Mouse (Mus musculus) intestine, embryonic 16.5 days (tissue): Measurements from ENCODE around the gene Pus3. TPM values are rescaled to one million over a fixed set of nuclear protein-coding genes. Genes with fewer than 3 reads are reported as not detected.

Source experiments
- ATAC-seq: fragments of 200-750 bp; cut with Nextera tagmentation; 2 replicates; pipeline ENCODE4 v1.8.0; 2017; ENCODE audit warnings: moderate TSS enrichment, moderate library complexity
- H3K27ac ChIP-seq: fragments of 300-500 bp; sonication (generic); 2 replicates; pipeline ENCODE4 v1.5.1; 2014; ENCODE audit warnings: mild to moderate bottlenecking, low read length
- H3K27me3 ChIP-seq: fragments of 300-500 bp; sonication (generic); replicated peaks from 2 replicates; pipeline ENCODE4 v1.6.1; 2014; ENCODE audit warnings: low read length, control low read depth, mixed read lengths; ENCODE audit not compliant: control insufficient read depth, insufficient read depth
- H3K36me3 ChIP-seq: fragments of 300-500 bp; sonication (generic); 2 replicates; pipeline ENCODE4 v1.6.1; 2014; ENCODE audit warnings: low read length, control low read depth; ENCODE audit not compliant: control insufficient read depth, insufficient read depth
- H3K4me1 ChIP-seq: fragments of 300-500 bp; sonication (generic); 2 replicates; pipeline ENCODE4 v1.6.1; 2014; ENCODE audit warnings: low read length, control low read depth, mixed read lengths; ENCODE audit not compliant: control insufficient read depth, insufficient read depth
- H3K4me2 ChIP-seq: fragments of 300-500 bp; sonication (generic); 2 replicates; pipeline ENCODE4 v1.6.1; 2014; ENCODE audit warnings: low read depth, low read length, control low read depth
- H3K4me3 ChIP-seq: fragments of 300-500 bp; sonication (generic); 2 replicates; pipeline ENCODE4 v1.5.1; 2014; ENCODE audit warnings: mild to moderate bottlenecking, low read length
- H3K9ac ChIP-seq: fragments of 300-500 bp; sonication (generic); 2 replicates; pipeline ENCODE4 v1.6.1; 2014; ENCODE audit warnings: low read depth, low read length
- H3K9me3 ChIP-seq: fragments of 300-500 bp; sonication (generic); 2 replicates; pipeline ENCODE4 v1.6.1; 2016; ENCODE audit warnings: low read length, control low read depth; ENCODE audit not compliant: control insufficient read depth
- WGBS: fragments of 180-500 bp; shearing (Covaris S2); extraction: QIAGEN DNeasy Blood & Tissue Kit; methylation state at CpG from one replicate; pipeline ENCODE4 v1.1.7; 2014; 5-methylcytosine and 5-hydroxymethylcytosine counted together
- polyA plus RNA-seq: library from polyadenylated mRNA; unstranded; fragments of >200 nt; fragmentation: Nextera tagmentation; extraction: Ambion mirVana; gene quantifications from 2 replicates; pipeline ENCODE4 v1.2.1, GENCODE M21; 2015

The Pus3 gene
- 15.0 and 16.5 TPM in 2 replicates for polyA plus RNA-seq

- no peaks in the 10 kb centered on the region for H3K36me3 ChIP-seq
- no peaks in the 10 kb centered on the region for H3K27me3 ChIP-seq
- H3K9ac ChIP-seq, result peak within 1 kb of the TSS; percentile 75
- WGBS, result under 1% methylated on average over 59 of the region's 59 CpGs
- ATAC-seq, result peak; percentile 57
- H3K4me3 ChIP-seq, result peak within 1 kb of the TSS; percentile 80
- peak within 1 kb of the TSS; percentile 36; the same call in 1 of the 2 replicates for H3K27ac ChIP-seq
- H3K4me2 ChIP-seq, result peak within 1 kb of the TSS; percentile 100
- no peaks in the 10 kb centered on the region for H3K9me3 ChIP-seq
- H3K4me1 ChIP-seq, result peaks cover 8% of the 10 kb centered on the region
Observed at GRCm38 (mm10) chr9:35558257-35559008, at the start of gene Pus3, which contains the start of gene Ddx25. Gene Pus3 (plus strand): TSS chr9:35558595. Gene Ddx25 (minus strand): TSS chr9:35558528.

GRCm38 (mm10) chr9:35513900-35514299, 44.5 kb upstream of the Pus3 start:
- no peaks in the 10 kb centered on the region for H3K27me3 ChIP-seq
- ATAC-seq, result no peak
- H3K4me2 ChIP-seq, result no peak overlapping the region
- H3K4me3 ChIP-seq, result no peak overlapping the region
- H3K27ac ChIP-seq, result no peak overlapping the region
- H3K9me3 ChIP-seq, result no peaks in the 10 kb centered on the region
- 85% methylated on average over 4 of the region's 4 CpGs for WGBS
- H3K36me3 ChIP-seq, result no peaks in the 10 kb centered on the region
- no peak overlapping the region for H3K9ac ChIP-seq
- no peaks in the 10 kb centered on the region for H3K4me1 ChIP-seq

- ATAC-seq, result no peak
- Histone ChIP-seq H3K27ac (no peak overlapping the region), H3K9me3 (no peaks in the 10 kb centered on the region), H3K4me1 (no peaks in the 10 kb centered on the region), H3K4me3 (no peak overlapping the region), H3K36me3 (no peaks in the 10 kb centered on the region), H3K4me2 (no peak overlapping the region), H3K27me3 (no peaks in the 10 kb centered on the region), H3K9ac (no peak overlapping the region)
- 86% methylated on average over 5 of the region's 5 CpGs for WGBS
Observed at GRCm38 (mm10) chr9:35516182-35516581, 42.2 kb upstream of the Pus3 start.

- Histone ChIP-seq H3K27me3 (no peaks in the 10 kb centered on the region), H3K4me2 (no peak overlapping the region), H3K27ac (no peak overlapping the region), H3K9ac (no peak overlapping the region), H3K9me3 (no peaks in the 10 kb centered on the region), H3K36me3 (no peaks in the 10 kb centered on the region), H3K4me3 (no peak overlapping the region), H3K4me1 (no peaks in the 10 kb centered on the region)
- 92% methylated on average over 16 of the region's 16 CpGs for WGBS
- ATAC-seq, result no peak
Observed at GRCm38 (mm10) chr9:35516711-35517110, 41.7 kb upstream of the Pus3 start.

GRCm38 (mm10) chr9:35518169-35518568, 40.2 kb upstream of the Pus3 start, which contains the start of gene Gm1113:
Gene Gm1113 (minus strand): TSS chr9:35518269.
- Histone ChIP-seq H3K4me3 (no peak within 1 kb of the TSS), H3K27ac (no peak within 1 kb of the TSS), H3K36me3 (no peaks in the 10 kb centered on the region), H3K4me2 (no peak within 1 kb of the TSS), H3K27me3 (no peaks in the 10 kb centered on the region), H3K9me3 (no peaks in the 10 kb centered on the region), H3K9ac (no peak within 1 kb of the TSS), H3K4me1 (no peaks in the 10 kb centered on the region; the same call in 1 of the 2 replicates)
- ATAC-seq, result no peak
- WGBS, result 67% methylated on average over 3 of the region's 3 CpGs

- no peak overlapping the region for H3K9ac ChIP-seq
- no peaks in the 10 kb centered on the region for H3K9me3 ChIP-seq
- H3K27me3 ChIP-seq, result no peaks in the 10 kb centered on the region
- H3K27ac ChIP-seq, result peak overlapping the region; percentile 77
- H3K4me3 ChIP-seq, result no peak overlapping the region
- no peak overlapping the region for H3K4me2 ChIP-seq
- H3K4me1 ChIP-seq, result peaks cover 11% of the 10 kb centered on the region
- WGBS, result 59% methylated on average over 6 of the region's 6 CpGs
- no peaks in the 10 kb centered on the region for H3K36me3 ChIP-seq
- ATAC-seq, result peak; percentile 96
Observed at GRCm38 (mm10) chr9:35520631-35521348, 37.6 kb upstream of the Pus3 start.

- Histone ChIP-seq H3K27me3 (no peaks in the 10 kb centered on the region), H3K4me1 (peaks cover 11% of the 10 kb centered on the region), H3K27ac (no peak overlapping the region), H3K9me3 (no peaks in the 10 kb centered on the region), H3K4me3 (no peak overlapping the region), H3K4me2 (no peak overlapping the region), H3K36me3 (no peaks in the 10 kb centered on the region), H3K9ac (no peak overlapping the region)
- WGBS, result 79% methylated on average over 2 of the region's 2 CpGs
- no peak for ATAC-seq
Observed at GRCm38 (mm10) chr9:35522241-35522640, 36.2 kb upstream of the Pus3 start.

- Histone ChIP-seq H3K4me3 (no peak overlapping the region), H3K36me3 (no peaks in the 10 kb centered on the region), H3K27ac (0 out of 2 replicates have a peak overlapping the region, but pooled peaks have one; percentile 63), H3K9ac (no peak overlapping the region), H3K9me3 (no peaks in the 10 kb centered on the region), H3K4me2 (no peak overlapping the region), H3K27me3 (no peaks in the 10 kb centered on the region), H3K4me1 (peaks cover 11% of the 10 kb centered on the region)
- ATAC-seq, result no peak
- WGBS, result 70% methylated on average over 1 of the region's 1 CpGs
Observed at GRCm38 (mm10) chr9:35522821-35523515, 35.4 kb upstream of the Pus3 start.

GRCm38 (mm10) chr9:35523541-35523940, 34.9 kb upstream of the Pus3 start:
- Histone ChIP-seq H3K9me3 (no peaks in the 10 kb centered on the region), H3K27me3 (no peaks in the 10 kb centered on the region), H3K4me3 (no peak overlapping the region), H3K4me1 (peaks cover 11% of the 10 kb centered on the region), H3K36me3 (no peaks in the 10 kb centered on the region), H3K27ac (peak overlapping the region; percentile 63), H3K4me2 (no peak overlapping the region), H3K9ac (no peak overlapping the region)
- peak; percentile 27 for ATAC-seq
- 27% methylated on average over 5 of the region's 5 CpGs for WGBS
